Mouse (Mus musculus): ENCODE measurements around the gene Dlgap3. TPM values are rescaled to one million over a fixed set of nuclear protein-coding genes. Genes with fewer than 3 reads are reported as not detected.

Gene Dlgap3
- total RNA-seq, 2 experiments from 2014 or later: 0.22 to 0.26 TPM

DNA sequence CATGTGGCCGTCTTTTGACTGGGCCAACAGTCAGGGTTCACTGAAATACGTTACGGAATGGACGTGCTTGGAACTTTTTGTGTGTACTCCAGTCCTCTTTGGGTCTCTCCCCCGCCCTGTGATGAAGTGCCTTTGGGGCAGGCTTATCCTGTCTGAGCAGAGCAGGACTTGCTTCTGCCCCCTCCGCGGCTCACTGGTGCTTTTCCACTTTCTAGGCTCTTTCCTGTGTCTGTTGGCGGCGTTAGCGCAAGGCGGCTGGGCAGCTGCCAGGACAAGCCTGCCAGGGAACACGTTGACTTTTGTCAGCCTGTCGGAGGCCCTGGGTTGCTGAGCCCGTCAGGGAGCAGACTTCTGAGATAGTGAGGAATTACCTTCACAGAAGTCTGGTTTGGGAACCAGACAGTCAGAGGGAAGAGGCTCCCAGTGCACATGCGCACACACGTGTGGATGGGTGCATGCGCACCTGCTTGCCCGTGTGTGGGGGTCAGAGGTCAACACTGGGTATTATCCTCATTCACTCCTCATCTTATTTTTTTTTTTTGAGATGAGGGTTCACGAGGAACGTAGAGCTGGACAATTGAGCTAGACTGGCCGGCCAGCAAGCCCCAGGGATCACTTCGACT is 83.1 kb downstream of the Dlgap3 start:
- peak; percentile 82 to 87 for DNase-seq
- intact Hi-C loops (cut with DNase I): no loop called here

DNA sequence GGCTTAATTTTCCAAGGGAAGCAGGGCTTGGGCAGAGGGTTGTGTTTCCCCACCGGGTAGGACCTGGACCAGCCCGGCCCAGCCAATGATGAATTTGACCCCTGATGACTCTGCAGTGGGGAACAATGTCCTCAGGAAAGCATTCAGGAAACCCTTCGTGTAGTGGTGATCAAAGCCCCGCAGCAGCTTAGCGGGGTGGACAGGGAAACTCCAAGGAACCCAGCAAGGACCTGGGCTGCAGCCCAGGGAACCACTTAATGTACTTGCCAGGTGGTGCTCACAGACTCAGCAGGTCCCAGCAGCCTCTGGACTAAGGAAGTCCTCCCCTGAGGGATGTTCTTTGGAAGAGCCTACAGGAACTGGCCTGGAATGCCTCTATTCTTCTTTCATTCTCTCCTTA is 87.7 kb downstream of the Dlgap3 start:
- DNase-seq: peak; percentile 52 to 60
- intact Hi-C loops (cut with DNase I): no loop called here

- peak; percentile 50 to 63 for DNase-seq
- intact Hi-C loops (cut with DNase I): no loop called here
Measured at GRCm38 (mm10) chr4:127258186-127258897, 89.3 kb downstream of the Dlgap3 start.

DNA sequence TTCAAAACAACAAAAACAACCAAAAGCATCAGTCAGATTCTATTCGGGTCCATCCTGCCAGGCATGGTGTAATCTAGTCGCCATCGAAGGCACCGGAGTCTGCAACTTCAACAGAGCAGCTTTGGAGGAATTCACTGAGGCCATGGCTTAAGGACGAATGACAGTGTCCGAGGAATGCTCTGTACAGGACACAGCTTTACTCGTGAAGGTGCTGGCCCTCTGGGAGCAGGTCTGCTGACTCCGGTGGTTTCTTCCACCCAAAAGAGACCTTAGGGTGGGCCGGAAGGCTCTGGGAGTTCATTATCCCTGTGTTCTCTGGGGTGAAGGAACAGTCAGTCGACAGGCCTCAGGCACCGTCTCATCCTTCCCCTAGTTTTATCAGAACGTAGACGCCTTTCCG is 92.6 kb downstream of the Dlgap3 start:
- DNase-seq: no peak
- intact Hi-C loops (cut with DNase I): no loop called here

DNA sequence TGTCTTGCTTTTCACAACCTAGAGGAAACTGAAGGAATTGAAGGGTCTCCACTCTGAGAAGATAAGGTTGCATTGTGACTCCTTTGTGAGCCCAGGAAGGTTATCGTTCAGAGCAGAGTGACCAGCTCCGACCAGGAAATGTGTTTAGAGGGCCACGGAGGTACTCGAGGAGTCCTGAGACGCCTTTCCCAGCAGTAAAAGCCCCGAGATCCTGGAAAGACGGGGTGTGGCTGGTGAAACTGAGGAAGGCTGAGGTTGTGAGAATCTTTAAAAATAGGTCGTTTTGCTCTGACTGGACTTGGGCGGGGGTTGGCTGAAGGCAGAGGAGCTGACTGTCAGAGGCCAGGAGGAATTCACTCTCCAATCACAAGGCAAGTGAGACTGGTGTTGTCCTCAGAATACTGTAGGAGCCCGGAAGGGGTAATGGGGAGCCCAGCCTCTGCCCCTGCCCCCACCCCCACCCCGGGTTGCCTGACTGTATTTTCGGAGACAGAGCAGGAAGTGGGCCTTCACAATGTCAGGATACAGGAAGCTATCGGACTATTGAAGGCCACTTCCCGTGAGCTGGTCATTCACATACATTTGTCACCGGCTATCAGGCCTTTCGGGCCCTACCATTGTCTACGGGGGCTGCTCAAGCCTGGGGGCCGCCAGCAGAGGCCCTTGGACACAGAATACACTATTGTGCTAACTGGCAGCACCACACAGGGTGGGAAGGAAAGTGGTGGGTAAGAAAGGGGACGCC is 94.6 kb downstream of the Dlgap3 start:
- intact Hi-C loops (cut with DNase I): no loop called here
- peak; percentile 31 to 35 for DNase-seq

- DNase-seq: no peak
- intact Hi-C loops (cut with DNase I): no loop called here
Measured at GRCm38 (mm10) chr4:127264183-127264554, 95.2 kb downstream of the Dlgap3 start.

GRCm38 (mm10) chr4:127278451-127279001 is 109.5 kb downstream of the Dlgap3 start:
- intact Hi-C loops (cut with DNase I): no loop called here
- peak; percentile 64 to 66 for DNase-seq

DNA sequence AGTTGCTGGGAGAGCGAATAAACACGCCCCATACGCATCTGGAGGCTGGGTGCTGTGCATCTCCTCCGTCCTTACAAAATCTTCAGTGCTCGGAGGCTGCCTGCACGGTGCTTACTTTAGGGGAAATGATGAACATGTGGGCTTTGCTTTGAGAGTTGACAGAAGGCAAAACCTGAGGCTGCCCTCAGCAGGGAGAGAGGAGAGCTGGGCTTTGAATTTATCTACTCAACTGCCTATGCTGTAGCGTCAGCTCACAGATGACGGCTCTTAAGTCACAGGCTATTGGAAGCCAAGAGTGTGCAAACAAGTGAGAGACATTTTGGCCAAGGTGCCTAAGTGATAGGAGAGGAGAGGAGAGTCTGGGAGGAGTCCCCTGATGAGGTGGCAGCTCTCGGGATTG is 110.2 kb downstream of the Dlgap3 start:
- intact Hi-C loops (cut with DNase I): no loop called here
- DNase-seq: peak in 1 of 2 experiments; percentile 24

Other genes with a start within 250 kb of the Dlgap3 start
- 10 to 100 TPM; 30.4 to 35.0 TPM for gene Zmym4, start 201.1 kb upstream of the Dlgap3 start, total RNA-seq (2021)
- 100 to 1,000 TPM; 162 to 166 TPM for gene Sfpq, start 147.9 kb upstream of the Dlgap3 start, total RNA-seq (2021)
- gene Zmym1, start 108.1 kb upstream of the Dlgap3 start, total RNA-seq (2021): 1 to 10 TPM; 4.6 to 7.1 TPM
- 1 to 10 TPM; 8.6 to 9.0 TPM for gene Zmym6, start 91.8 kb upstream of the Dlgap3 start, total RNA-seq (2021)
- gene Tmem35b, start 45.5 kb upstream of the Dlgap3 start, total RNA-seq (2021): 1 to 10 TPM; 2.0 to 2.5 TPM
- 10 to 100 TPM; 40.9 to 46.2 TPM for gene Smim12, start 74.6 kb downstream of the Dlgap3 start, total RNA-seq (2021)
- 10 to 100 TPM; 28.2 to 30.2 TPM for gene Gja4, start 144.8 kb downstream of the Dlgap3 start, total RNA-seq (2021)
- under 1 TPM; 0.22 to 0.37 TPM for gene Gjb3, start 161.6 kb downstream of the Dlgap3 start, total RNA-seq (2021)
- gene Gjb4, start 184.9 kb downstream of the Dlgap3 start, total RNA-seq (2021): not detected
- under 1 TPM; 0.53 to 0.55 TPM for gene Gjb5, start 189.0 kb downstream of the Dlgap3 start, total RNA-seq (2021)